Mouse (Mus musculus): ENCODE results near the gene Myct1.

DNA sequence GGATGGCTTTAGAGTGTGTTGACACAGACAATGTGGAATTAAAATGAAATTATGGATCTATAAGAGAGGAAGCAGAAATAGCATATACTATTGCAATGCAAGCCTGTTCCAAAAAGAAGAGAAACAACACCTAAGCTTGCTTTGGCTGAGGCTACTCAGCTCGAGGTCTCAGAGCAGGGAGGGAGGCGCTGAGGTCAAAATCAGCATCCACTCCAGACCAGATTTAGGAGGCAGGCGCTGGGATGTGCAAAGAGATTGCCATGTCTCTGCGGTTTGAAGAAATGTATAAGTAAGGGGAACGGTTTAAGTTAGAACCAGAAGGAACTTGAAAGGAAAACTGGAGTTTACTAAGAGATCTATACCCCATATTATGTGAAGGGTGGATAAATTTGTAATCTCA is 882 bp downstream of the Myct1 start:
- TF ChIP-seq CTCF (IDR thresholded peaks at IDR 0.05; ENCODE audit: borderline replicate concordance, insufficient read depth, low read length), result no peak
- TF ChIP-seq POLR2A (IDR thresholded peaks at IDR 0.05; ENCODE audit: low read depth, low read length), result no peak
